Mouse (Mus musculus) fat pad, adult 2 months (tissue): ENCODE measurements at regions not wholly inside any gene's neighbourhood (a gene's known extent, or its start where the extent isn't known, plus 50 kb on each side); places are given as distances from the start of the nearest gene placed in this dataset.

Experiments used
- DNase-seq: peaks from one replicate; pipeline ENCODE4 v3.0.0-alpha.2; 2011; ENCODE audit warnings: low read depth, low spot score; ENCODE audit errors: extremely low read depth

GRCm38 (mm10) chr8:103261236-103261635, 475.8 kb upstream of the Cdh11 start:
- DNase-seq = no peak

DNA sequence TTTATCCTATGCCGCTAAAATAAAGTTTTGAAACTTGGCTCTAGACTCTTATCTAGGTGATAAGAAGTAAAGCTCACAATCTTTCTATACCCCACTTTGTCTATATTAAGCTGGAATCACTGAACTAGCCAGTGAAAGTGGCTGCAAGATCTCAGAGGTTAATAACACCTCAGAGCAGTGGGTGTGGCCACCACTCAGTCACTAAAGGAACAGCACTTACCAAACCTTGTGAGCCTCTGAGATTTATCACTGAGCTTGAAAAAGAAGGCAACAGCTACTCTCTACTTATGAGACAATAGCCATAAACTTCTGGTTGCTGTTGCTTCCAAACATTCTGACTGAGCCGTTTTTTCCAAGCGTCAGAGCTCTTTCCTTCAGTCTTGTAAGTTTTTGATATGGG, 484.6 kb upstream of the Cdh11 start:
- DNase-seq = no peak

DNA sequence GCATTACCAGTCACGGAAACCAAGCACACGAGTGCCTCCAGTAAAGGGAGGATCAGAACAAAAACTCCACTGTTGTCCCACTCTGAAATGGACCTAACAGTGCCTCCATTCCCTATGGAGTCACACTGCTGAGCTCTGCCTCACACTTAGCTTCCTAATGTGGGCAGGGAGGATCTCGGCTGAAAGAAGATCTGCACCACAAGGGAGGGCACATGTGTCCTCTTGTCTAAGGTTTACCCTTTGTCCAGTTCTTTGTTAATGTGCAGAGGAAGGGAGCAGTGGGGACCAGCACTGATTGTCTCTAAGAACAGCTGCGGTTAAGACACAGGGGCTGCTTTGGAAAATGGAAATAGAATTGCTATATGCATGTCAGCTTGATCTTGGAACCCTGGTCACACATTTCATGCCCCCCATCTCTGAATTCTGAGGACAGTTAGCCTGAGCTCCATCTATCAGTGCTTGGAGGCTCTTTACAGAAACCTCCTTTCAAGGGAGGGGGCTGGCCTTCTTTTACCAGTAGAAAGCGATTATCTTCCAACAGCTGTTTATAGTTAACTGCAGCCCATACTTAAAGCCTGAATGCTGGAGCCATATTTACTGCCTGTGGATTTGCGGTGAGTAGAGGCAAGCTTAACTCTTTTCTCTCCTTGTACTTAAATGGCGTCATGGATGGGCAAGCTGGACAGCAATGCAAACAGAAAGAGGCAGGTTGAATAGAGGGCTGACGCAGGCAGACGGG, 485.5 kb upstream of the Cdh11 start:
- no peak for DNase-seq

DNA sequence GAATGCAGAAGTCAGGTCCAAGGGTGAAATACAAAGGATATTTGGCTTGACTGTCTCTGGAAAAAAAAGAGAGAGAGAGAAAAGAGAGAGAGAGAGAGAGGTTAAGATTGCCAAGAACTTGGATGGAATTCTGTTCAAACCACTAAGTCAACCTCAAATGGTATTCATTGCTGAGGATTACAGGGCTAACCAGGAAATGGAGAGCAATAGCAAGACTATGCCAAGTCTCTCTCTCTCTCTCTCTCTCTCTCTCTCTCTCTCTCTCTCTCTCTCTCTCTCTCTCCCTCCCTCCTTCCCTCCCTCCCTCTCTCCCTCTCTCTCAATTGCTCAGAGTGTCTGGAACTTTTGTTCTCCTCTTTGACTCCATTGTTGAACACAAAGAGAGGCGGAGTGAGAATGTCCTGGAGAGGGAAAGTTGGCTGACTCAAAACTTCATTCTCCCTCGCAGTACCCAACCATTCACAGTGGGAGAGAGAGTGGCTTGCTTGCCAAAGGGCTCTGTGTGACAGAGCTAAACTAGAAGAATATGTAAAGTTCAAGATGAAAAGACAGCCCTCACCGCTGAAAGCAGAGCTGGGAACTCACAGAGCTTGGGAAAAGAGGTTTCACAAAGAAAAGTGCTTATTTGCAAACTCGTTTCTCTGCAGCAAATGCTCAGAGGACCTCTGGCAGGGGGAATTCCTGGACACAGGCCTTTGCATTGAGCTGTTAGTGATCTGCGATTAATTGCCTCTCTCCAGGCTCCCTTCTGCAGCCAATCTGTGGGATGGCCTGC, 487.1 kb upstream of the Cdh11 start:
- no peak for DNase-seq

DNA sequence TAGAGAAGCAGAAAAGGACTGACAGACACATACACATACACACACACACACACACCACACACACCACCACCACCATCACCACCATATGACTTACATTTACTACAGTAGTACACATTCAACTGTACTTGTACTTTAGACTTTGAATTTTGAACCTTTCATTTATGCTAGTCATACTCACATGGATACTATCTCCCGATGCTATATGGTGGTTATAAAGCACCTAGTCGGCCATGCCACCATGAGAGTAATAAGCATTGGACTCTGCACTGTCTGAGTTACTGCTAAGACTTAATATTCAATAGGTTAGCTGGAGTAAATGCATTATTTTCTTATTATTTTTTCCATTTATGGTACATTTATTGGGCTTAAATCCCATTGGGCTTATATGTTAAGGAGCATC, 488.0 kb upstream of the Cdh11 start:
- DNase-seq = no peak

GRCm38 (mm10) chr8:103281801-103282200, 496.4 kb upstream of the Cdh11 start:
- DNase-seq = no peak

DNA sequence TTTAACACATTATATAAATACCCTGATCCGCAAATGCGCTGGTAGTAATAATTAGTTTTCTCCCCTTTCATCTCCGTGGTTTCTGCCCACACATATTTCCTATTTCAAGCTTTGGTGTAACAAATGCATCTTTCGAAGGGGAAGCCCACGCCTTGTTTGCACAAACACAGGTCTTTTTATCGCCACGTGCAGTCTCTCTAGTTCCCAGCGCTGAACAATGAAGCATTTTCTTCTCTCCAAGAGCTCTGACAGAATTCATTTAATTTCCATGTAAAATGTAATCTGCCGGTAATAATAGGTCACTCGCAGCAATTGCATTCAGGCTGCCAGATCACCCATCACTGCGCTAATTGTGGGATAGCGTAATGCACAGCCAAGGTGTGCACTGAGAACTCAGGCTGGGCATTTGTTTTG, 503.1 kb upstream of the Cdh11 start:
- DNase-seq = no peak

GRCm38 (mm10) chr8:103292896-103293295, 507.5 kb upstream of the Cdh11 start:
- DNase-seq = no peak

GRCm38 (mm10) chr8:103306476-103307183, 521.2 kb upstream of the Cdh11 start:
- DNase-seq = no peak

DNA sequence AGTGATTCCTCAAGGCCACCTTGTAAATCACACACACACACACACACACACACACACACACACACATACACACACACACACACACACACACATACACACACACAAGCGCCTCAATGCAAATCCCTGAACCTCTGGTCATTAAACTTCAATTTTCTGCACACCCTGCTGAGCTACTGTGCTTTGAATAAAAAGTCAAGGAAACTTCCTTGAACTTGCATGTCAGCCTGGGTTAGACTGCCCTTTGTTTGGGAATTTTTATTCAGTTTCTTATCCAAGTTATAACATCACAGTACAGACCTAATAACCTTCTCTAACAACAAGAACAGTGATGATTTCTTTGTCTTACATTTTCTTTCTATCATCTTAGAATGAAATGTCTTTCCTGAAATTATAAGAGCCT, 528.1 kb upstream of the Cdh11 start:
- no peak for DNase-seq

DNA sequence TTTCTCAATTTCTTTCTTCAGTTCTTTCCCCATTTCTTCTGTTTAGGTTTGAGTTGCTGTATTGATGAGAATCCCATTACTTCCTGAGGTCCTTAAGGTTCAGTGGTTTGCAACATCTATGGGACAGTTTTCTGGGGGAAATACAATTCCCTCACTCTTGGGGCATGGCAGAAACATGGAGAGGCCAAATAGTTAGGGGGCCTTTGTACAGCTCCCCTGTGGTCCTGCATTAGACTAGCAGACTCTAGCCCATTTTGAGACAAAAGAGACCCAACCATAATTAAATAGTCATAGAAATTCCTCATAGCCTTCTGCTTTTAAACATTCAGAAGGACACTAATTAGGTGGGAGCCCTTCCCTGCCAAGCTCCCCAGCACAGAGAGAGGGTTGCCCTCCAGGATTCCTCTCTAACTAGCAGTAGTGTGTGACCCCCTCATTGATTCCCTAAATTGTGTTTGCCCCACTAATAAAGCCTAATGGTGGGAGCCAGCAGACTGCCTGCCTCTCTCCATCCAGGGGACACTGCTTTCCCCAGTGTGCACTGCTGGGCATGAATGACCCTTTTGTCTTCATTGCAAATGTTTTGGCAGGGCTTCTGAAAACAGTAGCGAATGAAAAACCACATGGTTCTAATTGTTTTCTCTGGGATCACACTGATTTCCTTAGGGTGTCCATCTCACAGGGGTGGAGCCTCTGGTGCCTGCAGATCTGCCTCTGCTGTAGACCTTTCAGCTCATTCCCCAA, 529.0 kb upstream of the Cdh11 start:
- DNase-seq = no peak

DNA sequence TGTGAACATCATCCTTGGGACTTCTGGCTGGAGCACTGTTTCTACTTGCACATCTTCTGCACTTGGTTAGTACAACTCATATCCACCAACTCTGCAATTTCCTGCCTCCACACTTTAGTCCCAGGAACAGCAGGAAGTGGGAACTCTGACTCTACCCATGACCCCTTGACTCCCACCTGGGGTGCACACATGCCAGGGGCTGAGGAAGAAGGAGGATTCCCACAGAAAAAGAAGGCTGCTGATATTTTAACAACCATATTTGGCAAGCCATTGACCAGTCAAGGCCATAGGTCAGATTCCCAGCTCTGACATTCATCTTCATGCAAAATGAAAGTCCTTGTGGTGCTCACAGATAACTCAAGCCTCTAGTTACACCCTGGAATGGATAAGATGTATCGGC, 530.3 kb upstream of the Cdh11 start:
- DNase-seq = no peak

DNA sequence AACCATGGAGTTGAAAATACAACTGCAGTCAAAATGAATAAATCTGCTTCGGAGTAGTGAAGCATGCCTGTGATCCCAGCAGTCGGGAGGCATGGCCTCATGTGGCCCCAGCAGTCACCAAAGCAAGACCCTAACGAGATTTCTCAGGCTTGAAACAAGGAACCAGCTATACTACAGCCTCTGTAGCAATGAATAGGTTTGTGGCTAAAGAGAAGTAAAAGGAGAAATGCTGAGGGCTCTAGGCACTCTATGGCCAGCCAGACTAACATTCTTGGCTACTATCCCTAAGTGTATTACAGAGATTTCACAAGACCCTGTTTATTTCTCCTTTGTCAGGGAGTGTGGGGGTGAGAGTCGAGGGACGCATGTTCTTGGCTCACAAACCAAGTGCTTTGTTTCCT, 531.2 kb upstream of the Cdh11 start:
- DNase-seq = peak; percentile 4

GRCm38 (mm10) chr8:103317149-103317725, 531.8 kb upstream of the Cdh11 start:
- DNase-seq = no peak

GRCm38 (mm10) chr8:103324016-103324665, 538.7 kb upstream of the Cdh11 start:
- no peak for DNase-seq

GRCm38 (mm10) chr8:103331415-103331814, 546.0 kb upstream of the Cdh11 start:
- no peak for DNase-seq

DNA sequence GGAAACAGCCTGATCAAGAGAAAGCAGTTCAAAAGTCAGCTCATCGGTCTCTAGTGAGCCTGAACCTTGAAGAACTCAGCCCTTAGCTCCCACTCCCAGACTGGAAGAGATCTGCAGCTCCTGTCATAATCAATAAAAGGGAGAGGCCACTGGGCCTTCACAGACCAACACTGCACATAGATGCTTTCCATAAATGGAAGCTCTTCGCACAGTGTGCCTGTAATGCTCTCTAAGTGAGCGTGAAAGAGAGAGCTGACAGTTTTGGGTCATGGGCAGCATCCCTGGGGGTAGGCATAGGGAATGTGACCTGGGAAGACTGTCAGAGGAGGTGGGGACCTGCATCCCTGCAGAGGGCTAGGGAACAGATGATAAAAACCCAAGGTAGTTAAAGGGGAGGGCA, 551.9 kb upstream of the Cdh11 start:
- no peak for DNase-seq

DNA sequence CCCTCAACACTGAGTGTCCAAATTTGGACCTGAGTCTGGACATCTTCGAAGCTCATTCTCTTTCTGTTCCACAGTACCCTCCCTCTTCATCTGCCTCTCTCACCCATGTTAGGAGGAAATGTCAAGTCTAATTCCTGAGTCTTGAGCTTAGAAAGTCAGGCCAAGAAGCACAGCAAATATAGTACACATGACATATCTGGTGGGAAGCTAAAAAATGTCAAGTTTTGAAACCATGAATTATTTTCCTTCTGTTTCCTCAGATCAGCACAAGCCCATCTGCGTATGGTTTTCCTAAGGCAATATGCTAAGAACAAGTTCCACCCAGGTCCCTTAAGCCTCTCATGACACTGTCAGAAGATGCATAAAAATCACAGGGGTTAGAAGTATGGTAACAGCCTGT, 553.6 kb upstream of the Cdh11 start:
- no peak for DNase-seq

- DNase-seq = no peak
Measured at GRCm38 (mm10) chr8:103339951-103340350, 554.5 kb upstream of the Cdh11 start.

- DNase-seq = no peak
Measured at GRCm38 (mm10) chr8:103343891-103344290, 558.4 kb upstream of the Cdh11 start.
